Mouse (Mus musculus) urinary bladder, adult 18-20 months (tissue): ENCODE results near the gene Mul1.

ENCODE experiments used
- DNase-seq, 2 experiments: peaks; one replicate each; pipeline ENCODE4 v3.0.0; 2022; ENCODE audit warnings: low spot score in 2 of 2, mixed read lengths in 2 of 2

Mul1 gene

DNA sequence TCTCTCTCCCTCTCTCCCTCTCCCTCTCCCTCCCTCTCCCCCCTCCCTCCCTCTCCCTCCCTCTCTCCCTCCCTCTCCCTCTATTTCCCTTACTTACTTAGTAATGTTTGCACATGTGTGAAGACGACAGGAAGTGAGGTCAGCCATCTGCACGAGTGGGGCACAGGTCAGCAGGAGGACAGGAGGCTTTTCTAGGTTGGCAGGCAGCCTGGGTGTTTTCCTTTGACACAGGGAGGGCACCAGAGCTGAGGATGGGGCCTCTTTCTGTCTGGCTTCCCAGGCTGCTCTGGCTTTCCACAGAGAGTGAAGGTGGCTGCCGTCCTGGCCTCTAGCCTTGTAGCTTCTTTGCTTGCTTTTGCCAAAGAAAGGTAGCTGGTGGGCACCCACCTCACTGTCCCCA is 5.6 kb downstream of the Mul1 start:
- no peak for DNase-seq

DNA sequence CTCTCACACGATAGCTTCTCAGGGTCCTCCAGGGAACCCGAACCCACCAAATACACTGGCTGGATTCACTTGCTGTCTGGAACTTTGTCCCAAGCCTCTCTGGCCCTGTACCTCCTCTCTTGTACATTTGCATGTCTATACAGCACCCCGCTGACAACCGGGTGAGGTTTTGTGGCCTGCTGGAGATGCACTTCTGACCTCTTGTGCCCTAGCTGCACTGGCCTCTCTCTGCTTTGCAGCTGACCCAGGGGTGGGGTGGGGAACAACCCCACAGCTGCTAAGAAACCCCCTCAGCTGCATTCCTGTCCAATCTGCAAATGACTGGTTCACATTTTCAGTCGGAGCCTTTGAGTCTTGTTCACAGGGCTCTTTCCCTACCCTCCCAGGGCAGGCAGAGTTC is 10.5 kb downstream of the Mul1 start:
- DNase-seq, result no peak

DNA sequence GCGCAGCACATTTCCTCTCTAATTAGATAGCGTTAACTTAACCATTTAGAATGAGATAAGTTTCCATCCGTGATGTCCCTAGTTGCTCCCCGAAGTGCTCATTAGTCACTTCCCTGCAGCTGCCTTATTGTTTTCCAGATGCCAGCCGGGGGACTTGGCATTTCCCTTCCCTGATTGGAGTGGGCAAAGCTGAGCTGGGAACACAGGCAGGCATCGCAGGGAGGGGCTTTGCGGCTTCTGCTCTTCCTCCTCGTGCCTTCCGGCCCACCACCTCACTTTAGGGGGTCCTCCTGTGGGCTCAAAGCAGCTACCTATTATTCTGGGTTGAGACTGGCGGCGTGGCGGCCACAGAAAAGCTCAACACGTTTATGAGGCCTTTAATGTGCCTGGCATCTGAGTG is 12.5 kb downstream of the Mul1 start:
- no peak for DNase-seq

- DNase-seq, result peak; percentile 73 to 87
These were observed 12.9 kb downstream of the Mul1 start for GRCm38 (mm10) chr4:138447387-138447786.

DNA sequence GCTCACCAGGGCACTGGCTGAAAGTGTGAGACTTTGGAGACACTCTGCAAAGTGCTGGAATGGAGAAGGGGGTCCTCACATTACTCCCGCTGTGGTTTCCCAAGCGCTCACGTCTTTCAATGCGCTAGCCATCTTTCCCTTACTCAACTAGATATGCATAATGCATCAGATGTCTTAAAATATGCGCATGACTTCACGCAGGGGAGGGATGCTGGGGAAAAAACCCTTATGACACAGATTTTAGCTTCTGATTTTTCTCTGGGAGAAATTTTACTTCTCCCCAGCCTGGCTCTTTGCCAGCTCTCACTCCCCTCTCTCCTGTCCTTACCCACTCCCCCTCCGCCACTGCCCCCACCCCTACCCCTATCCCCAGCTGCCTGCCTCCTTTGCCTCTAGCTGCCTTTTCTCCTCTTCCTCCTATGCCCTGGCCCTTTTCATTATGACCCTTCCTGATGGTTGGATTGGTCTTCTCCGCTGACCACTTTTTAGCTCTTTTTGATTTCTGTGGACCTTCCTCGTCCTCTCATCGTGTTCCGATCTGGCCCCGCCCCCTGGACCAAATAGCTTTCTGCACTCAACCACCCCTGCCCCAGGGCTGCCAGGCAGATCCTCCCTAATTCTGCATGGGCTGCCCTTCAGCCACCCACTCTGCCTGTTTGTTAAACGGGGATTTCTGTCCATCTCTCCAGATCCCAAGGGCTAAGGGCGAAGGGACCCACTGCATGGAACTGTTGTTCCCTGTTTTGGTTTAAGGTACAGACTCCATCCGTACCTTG is 13.5 kb downstream of the Mul1 start:
- DNase-seq, result no peak

GRCm38 (mm10) chr4:138448872-138449615 is 14.6 kb downstream of the Mul1 start:
- DNase-seq, result no peak

DNA sequence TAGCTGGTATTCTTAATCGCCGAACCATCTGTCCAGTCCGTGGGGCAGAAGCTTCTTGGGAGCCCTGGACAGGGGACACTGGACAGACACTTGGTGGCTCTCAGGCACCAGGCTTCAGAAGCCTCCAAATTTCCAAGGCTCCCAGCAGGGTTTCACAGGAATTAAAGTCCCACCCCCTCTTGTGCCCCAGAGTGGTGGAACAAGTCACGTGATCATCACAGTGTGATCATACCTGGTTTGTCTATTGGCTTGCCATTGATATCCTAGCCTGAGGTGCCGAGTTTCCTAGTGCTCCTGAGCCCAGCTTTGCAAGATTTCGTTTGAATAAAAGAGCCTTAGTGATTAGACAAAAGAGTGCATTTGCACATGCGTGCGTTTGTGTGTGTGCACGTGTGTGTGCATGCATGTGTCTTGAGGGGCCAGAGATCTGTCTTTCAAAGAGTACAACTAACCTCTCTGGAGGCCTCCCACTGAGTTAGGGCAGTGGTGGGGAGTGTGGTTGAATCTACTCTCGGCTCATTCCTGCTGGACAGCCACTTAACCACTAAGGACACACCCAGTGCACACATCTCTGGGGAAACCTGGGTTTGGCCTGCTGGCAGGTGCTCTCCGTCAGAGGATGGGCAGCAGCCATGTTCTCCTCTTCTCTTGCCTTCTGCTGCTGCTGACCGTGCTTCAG is 15.3 kb downstream of the Mul1 start:
- DNase-seq, result no peak

- no peak for DNase-seq
These were observed 18.0 kb downstream of the Mul1 start for GRCm38 (mm10) chr4:138452306-138453096.

DNA sequence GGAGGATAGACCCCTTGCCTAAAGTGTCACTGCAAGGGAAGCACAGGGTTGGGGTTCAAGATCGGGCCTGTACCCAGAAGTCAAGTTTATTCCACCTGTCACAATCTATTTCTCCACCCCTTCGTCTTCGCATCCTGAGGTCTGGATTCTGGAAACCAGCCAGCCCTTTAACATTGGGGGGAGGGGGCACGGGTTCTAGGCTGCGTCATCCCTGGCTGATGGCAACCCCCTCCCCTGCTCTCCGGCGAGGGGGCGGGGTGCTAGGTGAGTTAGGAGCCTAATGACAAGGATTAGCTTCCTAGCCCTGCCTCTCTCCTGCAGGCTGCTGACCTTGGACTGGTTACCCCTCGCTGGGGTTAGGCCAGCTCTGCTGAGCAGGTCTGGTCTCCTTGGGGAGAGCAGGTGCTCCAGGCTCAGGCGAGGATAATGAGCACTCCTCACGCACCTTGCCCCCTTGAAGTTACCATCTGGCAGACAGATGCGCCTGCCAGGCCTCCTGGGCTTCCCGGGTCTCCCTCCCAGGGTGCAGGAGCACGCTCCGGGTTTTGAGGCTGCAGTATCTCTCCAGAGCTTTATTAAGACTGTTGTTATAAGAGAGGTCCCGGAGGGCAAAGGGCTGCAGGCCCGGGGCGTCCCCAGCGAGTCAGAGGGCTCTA is 18.8 kb downstream of the Mul1 start:
- no peak for DNase-seq

GRCm38 (mm10) chr4:138453753-138454570 is 19.5 kb downstream of the Mul1 start, which contains the start of gene Camk2n1:
Gene Camk2n1, plus strand, starts transcription at chr4:138454314.
- peak; percentile 65 to 78 for DNase-seq

GRCm38 (mm10) chr4:138454571-138455140 is 20.2 kb downstream of the Mul1 start:
- peak in 1 of 2 experiments; percentile 50 for DNase-seq

DNA sequence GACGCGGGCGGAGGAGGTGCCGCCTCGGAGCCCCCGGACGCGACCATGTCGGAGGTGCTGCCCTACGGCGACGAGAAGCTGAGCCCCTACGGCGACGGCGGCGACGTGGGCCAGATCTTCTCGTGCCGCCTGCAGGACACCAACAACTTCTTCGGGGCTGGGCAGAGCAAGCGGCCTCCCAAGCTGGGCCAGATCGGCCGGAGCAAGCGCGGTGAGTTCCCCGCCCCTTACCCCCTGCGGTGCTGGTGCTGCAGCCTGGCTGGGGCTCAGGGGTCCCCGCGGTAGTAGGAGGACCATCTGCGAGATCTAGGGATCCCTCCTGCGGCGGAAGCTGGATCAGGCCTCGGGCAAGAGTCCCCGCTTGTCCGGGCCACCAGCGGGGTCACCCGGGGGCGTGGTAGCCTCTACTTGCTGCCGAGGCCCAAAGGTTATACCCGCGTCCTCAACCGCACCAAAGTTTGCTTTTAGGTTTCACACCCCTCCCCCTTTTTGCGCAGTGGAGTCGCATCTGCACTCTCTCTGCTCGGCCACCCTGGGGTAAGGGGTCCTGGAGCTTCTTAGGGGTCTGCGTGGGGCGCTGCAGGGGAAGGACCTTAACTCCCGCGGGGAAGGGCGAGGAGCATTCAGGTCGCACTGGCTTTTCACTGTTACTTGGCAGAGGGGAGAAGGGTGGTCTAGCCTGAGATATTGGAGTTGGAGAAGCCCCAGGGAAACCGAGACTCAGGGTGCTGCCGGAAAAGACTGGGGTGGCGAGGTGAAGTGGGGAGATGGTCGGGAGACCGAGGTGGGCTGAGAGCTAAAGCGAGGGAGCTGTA is 20.9 kb downstream of the Mul1 start:
- DNase-seq, result peak in 1 of 2 experiments; percentile 53

- DNase-seq, result no peak
These were observed 21.5 kb downstream of the Mul1 start for GRCm38 (mm10) chr4:138455956-138456341.

DNA sequence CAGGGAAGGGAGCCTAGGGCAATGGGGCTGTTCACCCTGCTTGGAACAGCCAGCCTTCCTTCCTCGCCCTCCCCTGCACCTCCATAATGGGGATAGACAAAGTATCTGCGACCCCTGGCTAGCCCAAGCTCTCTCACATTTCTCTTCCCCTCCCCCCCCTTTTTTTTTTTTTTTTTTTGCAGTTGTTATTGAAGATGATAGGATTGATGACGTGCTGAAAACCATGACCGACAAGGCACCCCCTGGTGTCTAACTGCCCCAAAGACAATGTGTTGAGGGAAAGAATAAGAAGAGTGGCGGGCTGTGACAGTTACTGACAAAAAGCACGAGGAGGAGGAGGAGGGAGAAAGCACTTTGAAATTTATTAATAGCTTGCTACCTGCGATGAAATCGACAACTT is 22.1 kb downstream of the Mul1 start:
- DNase-seq, result no peak

DNA sequence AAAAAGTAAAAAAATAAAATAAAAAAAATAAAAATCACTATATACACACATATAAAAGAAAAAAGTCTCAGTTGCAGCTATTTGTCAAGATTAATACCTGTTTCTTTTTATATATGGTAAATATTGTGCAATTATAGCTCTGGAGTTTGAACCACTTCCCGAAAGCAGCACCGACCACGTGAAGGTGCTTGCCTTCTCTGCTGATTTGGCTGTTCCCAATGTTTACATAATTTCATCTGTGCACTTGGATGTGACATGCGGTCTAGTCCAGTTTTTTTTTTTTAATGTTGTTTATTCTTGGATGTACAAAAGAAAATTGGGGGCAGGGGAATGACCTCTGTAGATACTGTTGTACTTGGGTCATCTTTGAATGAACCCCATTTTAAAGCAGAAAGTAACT is 22.6 kb downstream of the Mul1 start:
- no peak for DNase-seq

- no peak for DNase-seq
These were observed 23.7 kb downstream of the Mul1 start for GRCm38 (mm10) chr4:138458171-138458570.

GRCm38 (mm10) chr4:138458735-138459440 is 24.4 kb downstream of the Mul1 start:
- DNase-seq, result no peak

DNA sequence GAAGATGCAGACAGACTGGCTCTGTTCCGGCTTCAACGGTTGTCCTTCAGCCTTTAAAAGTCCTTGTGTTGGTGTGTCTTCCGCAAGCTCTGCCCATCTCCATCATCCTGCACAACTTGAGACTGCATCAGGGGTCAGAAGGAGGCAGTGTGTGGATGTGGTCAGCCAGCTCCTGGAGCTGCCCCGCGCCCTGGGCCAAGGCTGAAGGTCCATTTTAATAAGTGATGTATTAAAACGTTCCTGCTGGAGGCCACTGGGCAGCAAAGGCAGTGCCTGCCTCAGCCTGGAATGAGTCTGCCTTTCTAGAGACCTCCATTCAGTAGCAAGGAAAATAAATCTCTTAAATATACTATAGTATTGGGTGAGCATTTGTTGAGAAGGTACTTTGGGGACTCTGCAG is 25.3 kb downstream of the Mul1 start:
- DNase-seq, result no peak
